Mouse (Mus musculus): ENCODE data around the gene Nav1. TPM values are rescaled to one million over a fixed set of nuclear protein-coding genes. Genes with fewer than 3 reads are reported as not detected.

Gene Nav1
- polyA plus RNA-seq, 1 experiment from 2014 or later = 23.7 TPM

DNA sequence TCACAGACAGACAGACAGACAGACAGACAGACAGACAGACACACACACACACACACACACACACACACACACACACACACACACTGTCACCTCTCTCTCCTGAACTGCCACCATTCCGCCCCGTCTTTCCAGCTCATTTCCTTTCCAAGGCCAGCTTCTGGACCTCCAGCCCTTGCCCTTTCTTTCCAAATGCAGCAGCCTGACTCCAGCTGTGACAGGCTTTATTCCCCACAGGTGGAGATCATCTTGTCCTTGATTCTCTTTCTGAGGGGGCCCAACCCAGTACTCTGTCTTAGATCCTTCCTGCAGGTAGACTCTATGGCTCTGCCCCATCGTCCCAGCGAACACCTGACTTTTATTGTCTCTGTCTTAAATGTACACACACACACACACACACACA lies 53.5 kb downstream of the Nav1 start:
- H3K9me3 ChIP-seq (ENCODE audit: control insufficient read depth, low read length) = no peaks in the 10 kb centered on the region
- no peak overlapping the region for H3K4me3 ChIP-seq (ENCODE audit: low read length)
- H3K36me3 ChIP-seq (ENCODE audit: control insufficient read depth, insufficient read depth, low read length) = no peaks in the 10 kb centered on the region
- H3K9ac ChIP-seq (ENCODE audit: low read depth, low read length) = no peak overlapping the region
- H3K27ac ChIP-seq (ENCODE audit: low read depth, low read length) = no peak overlapping the region
- H3K27me3 ChIP-seq (ENCODE audit: control insufficient read depth, insufficient read depth, low read length) = no peaks in the 10 kb centered on the region
- no peak for ATAC-seq (ENCODE audit: low FRiP score, low TSS enrichment)
- H3K4me1 ChIP-seq (ENCODE audit: control insufficient read depth, insufficient read depth, low read length) = peaks cover 43% of the 10 kb centered on the region
- no peak overlapping the region for H3K4me2 ChIP-seq (replicated peaks; ENCODE audit: low read depth, low read length)
- WGBS = 39% methylated on average over 4 of the region's 4 CpGs

DNA sequence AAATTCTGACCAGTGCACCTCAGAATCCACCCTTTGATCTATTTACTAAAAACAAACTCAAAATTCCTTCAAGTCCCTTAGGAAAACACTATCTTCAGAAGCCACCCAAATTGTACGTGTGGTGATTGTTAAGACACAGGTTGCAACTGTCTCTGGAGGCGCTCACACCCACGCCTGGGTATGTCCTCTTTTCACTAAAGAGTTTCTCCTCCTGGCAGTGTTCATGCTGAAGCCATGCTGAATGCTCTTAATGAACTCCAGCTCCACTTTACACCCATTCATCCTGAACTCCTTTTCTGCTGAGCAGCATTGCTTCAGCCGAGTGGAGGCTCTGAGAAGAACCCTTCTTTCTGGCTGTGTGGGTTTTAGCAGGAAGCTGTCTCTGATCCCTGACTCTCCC lies 53.9 kb downstream of the Nav1 start:
- Histone ChIP-seq H3K27me3 (ENCODE audit: control insufficient read depth, insufficient read depth, low read length) (no peaks in the 10 kb centered on the region), H3K4me2 (replicated peaks; ENCODE audit: low read depth, low read length) (no peak overlapping the region), H3K36me3 (ENCODE audit: control insufficient read depth, insufficient read depth, low read length) (no peaks in the 10 kb centered on the region), H3K9me3 (ENCODE audit: control insufficient read depth, low read length) (no peaks in the 10 kb centered on the region), H3K9ac (ENCODE audit: low read depth, low read length) (no peak overlapping the region), H3K4me1 (ENCODE audit: control insufficient read depth, insufficient read depth, low read length) (peaks cover 43% of the 10 kb centered on the region), H3K27ac (ENCODE audit: low read depth, low read length) (no peak overlapping the region), H3K4me3 (ENCODE audit: low read length) (no peak overlapping the region)
- ATAC-seq (ENCODE audit: low FRiP score, low TSS enrichment) = no peak
- WGBS = 55% methylated on average over 4 of the region's 4 CpGs

DNA sequence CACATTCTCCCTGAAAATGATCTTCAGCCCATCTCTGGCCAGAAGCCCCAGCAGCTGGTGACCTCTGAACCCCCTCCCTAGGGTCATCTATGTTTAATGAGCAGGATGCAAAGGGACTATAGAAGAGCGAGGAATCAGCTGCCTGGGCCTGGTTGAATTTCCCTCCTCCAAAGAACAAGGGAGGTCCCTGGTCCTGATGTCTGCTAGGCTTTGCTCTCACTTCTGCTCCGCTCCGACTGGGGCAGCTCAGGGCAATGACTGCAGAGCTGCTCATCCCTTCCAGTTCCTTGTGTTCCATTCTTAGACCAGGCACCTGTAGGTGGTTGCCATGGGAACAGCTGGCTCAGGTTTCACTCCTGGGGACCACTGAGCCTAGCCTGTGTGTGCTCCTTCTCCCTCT lies 56.2 kb downstream of the Nav1 start:
- Histone ChIP-seq H3K27ac (ENCODE audit: low read depth, low read length) (no peak overlapping the region), H3K36me3 (ENCODE audit: control insufficient read depth, insufficient read depth, low read length) (no peaks in the 10 kb centered on the region), H3K9me3 (ENCODE audit: control insufficient read depth, low read length) (no peaks in the 10 kb centered on the region), H3K4me3 (ENCODE audit: low read length) (no peak overlapping the region), H3K9ac (ENCODE audit: low read depth, low read length) (no peak overlapping the region), H3K27me3 (ENCODE audit: control insufficient read depth, insufficient read depth, low read length) (no peaks in the 10 kb centered on the region), H3K4me2 (replicated peaks; ENCODE audit: low read depth, low read length) (no peak overlapping the region), H3K4me1 (ENCODE audit: control insufficient read depth, insufficient read depth, low read length) (peaks cover 40% of the 10 kb centered on the region)
- WGBS = 52% methylated on average over 3 of the region's 3 CpGs
- ATAC-seq (ENCODE audit: low FRiP score, low TSS enrichment) = peak; percentile 28; the same call in 1 of the 2 replicates

DNA sequence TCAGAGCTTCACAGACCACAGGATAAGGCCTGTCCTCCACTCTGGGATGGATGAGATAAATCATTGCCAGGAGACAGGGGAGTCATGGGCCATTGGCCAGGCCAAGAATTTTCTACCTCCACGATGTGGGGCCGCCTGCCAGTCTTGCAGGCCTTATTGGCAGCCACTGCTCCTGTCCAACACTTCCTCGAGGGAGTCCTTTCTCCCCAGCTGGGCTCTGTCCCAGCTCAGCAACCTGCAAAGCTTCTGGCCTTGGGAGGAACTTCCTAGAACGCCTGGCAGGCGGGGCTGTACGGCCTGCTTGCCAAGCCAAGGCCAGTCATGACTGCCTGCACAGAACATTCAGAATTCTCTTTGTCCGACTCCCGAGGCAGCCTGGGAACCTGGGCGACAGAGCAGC lies 58.3 kb downstream of the Nav1 start:
- Histone ChIP-seq H3K36me3 (ENCODE audit: control insufficient read depth, insufficient read depth, low read length) (no peaks in the 10 kb centered on the region), H3K4me3 (ENCODE audit: low read length) (no peak overlapping the region), H3K9ac (ENCODE audit: low read depth, low read length) (0 out of 2 replicates have a peak overlapping the region, but pooled peaks have one; percentile 28), H3K9me3 (ENCODE audit: control insufficient read depth, low read length) (no peaks in the 10 kb centered on the region), H3K4me2 (replicated peaks; ENCODE audit: low read depth, low read length) (no peak overlapping the region), H3K27me3 (ENCODE audit: control insufficient read depth, insufficient read depth, low read length) (no peaks in the 10 kb centered on the region), H3K4me1 (ENCODE audit: control insufficient read depth, insufficient read depth, low read length) (peaks cover 26% of the 10 kb centered on the region), H3K27ac (ENCODE audit: low read depth, low read length) (peak overlapping the region; percentile 4)
- peak; percentile 33; the same call in 1 of the 2 replicates for ATAC-seq (ENCODE audit: low FRiP score, low TSS enrichment)
- WGBS = 33% methylated on average over 9 of the region's 9 CpGs

DNA sequence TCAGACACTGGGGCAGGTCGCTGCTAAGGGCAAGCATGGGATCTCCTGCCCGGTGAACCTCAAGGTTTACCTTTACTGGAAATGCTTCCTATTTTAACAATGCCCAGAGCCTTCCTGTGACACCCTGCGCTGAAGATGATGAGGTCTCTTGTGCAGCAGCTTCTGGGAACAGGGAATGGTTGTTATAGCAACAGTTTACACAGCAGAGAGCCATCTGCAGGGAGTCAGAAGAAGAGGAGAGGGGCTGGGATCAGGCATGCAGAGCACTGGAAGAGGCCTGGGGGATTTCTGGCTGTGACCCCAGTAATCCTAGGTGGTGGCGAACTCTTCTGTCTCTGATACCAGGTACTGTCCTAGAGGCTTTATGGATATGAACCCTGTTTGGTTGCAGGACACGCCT lies 61.0 kb downstream of the Nav1 start:
- Histone ChIP-seq H3K27ac (ENCODE audit: low read depth, low read length) (no peak overlapping the region), H3K36me3 (ENCODE audit: control insufficient read depth, insufficient read depth, low read length) (no peaks in the 10 kb centered on the region), H3K27me3 (ENCODE audit: control insufficient read depth, insufficient read depth, low read length) (no peaks in the 10 kb centered on the region), H3K4me3 (ENCODE audit: low read length) (no peak overlapping the region), H3K4me1 (ENCODE audit: control insufficient read depth, insufficient read depth, low read length) (peaks cover 32% of the 10 kb centered on the region), H3K9me3 (ENCODE audit: control insufficient read depth, low read length) (no peaks in the 10 kb centered on the region), H3K9ac (ENCODE audit: low read depth, low read length) (no peak overlapping the region), H3K4me2 (replicated peaks; ENCODE audit: low read depth, low read length) (no peak overlapping the region)
- no peak for ATAC-seq (ENCODE audit: low FRiP score, low TSS enrichment)
- WGBS = 69% methylated on average over 5 of the region's 5 CpGs

DNA sequence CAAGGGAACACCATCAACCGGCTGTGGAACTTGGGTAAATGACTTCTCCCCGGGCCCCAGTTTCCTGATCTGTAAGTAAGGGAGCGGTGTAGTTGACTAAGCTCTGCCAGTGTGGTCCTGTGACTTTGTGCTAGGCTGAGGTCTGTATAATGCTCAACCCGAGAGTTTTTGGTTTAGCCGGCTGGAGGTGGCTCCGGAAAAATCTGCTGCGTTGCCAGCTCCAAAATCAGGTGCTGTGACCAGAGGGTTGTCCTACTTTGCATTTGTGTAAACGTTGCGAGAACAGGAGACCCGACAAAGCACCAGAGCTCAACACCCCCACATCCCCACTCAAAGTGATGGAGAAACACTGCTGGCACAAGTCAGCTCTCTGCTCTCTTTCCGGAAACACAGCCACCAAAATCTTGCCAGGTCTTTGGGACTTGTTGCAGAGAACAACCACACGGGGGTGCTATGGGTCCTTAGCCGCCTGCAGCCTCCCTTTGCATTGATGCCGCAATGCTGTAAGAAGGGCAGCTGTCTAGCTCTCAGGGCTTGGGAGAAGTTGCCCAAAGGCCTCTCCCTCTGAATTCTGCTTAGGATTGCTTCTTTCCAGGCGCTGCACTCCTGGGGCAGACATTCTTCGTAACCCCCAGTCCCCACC lies 62.5 kb downstream of the Nav1 start:
- ATAC-seq (ENCODE audit: low FRiP score, low TSS enrichment) = peak; percentile 8; the same call in 1 of the 2 replicates
- H3K27me3 ChIP-seq (ENCODE audit: control insufficient read depth, insufficient read depth, low read length) = no peaks in the 10 kb centered on the region
- no peak overlapping the region for H3K4me3 ChIP-seq (ENCODE audit: low read length)
- H3K9ac ChIP-seq (ENCODE audit: low read depth, low read length) = no peak overlapping the region
- no peak overlapping the region for H3K27ac ChIP-seq (ENCODE audit: low read depth, low read length)
- H3K9me3 ChIP-seq (ENCODE audit: control insufficient read depth, low read length) = no peaks in the 10 kb centered on the region
- 40% methylated on average over 16 of the region's 16 CpGs for WGBS
- no peaks in the 10 kb centered on the region for H3K36me3 ChIP-seq (ENCODE audit: control insufficient read depth, insufficient read depth, low read length)
- no peak overlapping the region for H3K4me2 ChIP-seq (replicated peaks; ENCODE audit: low read depth, low read length)
- peaks cover 25% of the 10 kb centered on the region for H3K4me1 ChIP-seq (ENCODE audit: control insufficient read depth, insufficient read depth, low read length)

DNA sequence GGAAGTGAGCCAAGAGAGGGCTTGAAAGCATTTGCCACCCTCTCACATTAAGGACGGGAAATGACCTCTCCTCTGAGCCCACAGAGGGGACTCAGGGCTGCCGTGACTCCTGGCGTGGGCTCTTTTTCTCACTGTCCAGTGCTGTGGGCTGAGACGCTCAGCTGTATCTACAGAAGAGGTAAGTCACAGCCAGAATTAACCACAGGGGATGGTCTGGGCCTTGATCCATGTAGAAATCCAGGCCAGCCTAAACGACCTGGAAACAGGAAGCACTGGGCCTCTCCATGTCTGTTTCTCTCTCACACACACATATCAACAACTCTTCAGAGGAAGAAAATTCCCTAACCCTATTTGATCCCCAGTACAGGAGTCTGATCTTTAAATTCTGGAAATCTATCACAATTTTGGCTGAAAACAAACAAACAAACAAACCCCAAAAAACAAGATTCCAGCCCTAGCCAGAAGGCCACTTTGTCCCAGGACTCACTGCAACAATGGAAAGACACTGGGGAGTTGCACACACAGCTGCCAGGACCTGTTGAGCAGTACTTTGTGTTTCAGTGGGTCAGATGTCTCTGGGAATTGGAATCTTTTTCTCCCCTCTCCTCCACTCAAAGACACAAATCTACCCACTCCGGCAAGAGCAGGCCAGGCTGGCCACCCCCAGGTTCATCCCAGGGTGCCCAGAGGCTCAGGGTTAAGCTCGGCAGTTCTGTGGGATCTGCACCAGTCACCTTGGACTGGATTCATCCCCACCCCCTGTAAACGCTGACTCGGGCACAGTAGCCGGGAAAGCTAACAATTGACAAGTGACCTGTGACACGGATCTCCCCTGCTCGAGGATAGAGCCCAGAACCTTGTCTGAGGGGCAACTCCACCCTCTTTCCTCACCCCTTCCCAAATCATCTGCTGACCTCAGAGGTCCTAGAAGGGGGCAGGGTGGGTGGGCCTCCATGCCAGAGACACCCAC lies 64.0 kb downstream of the Nav1 start:
- ATAC-seq (ENCODE audit: low FRiP score, low TSS enrichment) = no peak
- WGBS = 32% methylated on average over 12 of the region's 12 CpGs
- H3K27ac ChIP-seq (ENCODE audit: low read depth, low read length) = peak overlapping the region; percentile 51; the same call in 1 of the 2 replicates
- no peaks in the 10 kb centered on the region for H3K36me3 ChIP-seq (ENCODE audit: control insufficient read depth, insufficient read depth, low read length)
- peak overlapping the region; percentile 23; the same call in 1 of the 2 replicates for H3K9ac ChIP-seq (ENCODE audit: low read depth, low read length)
- H3K4me3 ChIP-seq (ENCODE audit: low read length) = no peak overlapping the region
- H3K9me3 ChIP-seq (ENCODE audit: control insufficient read depth, low read length) = no peaks in the 10 kb centered on the region
- H3K4me1 ChIP-seq (ENCODE audit: control insufficient read depth, insufficient read depth, low read length) = peaks cover 11% of the 10 kb centered on the region
- H3K4me2 ChIP-seq (replicated peaks; ENCODE audit: low read depth, low read length) = no peak overlapping the region
- H3K27me3 ChIP-seq (ENCODE audit: control insufficient read depth, insufficient read depth, low read length) = no peaks in the 10 kb centered on the region

DNA sequence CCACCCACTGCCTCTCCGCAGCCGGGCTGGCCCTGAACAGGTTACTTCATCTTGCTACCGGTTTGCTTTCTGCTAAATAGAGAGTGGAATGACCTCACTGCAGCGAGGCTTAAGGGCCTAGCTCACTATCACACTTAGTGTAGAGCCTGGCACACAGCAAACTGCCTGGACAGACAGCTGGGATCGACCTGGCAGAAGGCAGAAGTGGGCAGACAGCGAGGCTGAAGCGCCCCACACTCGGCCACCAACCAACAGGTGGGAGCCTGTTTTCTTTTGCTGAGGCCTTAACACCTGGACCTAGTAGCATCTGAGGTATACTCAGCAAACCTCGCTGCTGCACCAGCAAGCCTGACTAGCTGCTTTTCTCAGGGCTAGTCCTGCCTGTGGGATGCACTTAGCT lies 65.0 kb downstream of the Nav1 start:
- peaks cover 11% of the 10 kb centered on the region for H3K4me1 ChIP-seq (ENCODE audit: control insufficient read depth, insufficient read depth, low read length)
- H3K4me2 ChIP-seq (replicated peaks; ENCODE audit: low read depth, low read length) = no peak overlapping the region
- no peak overlapping the region for H3K4me3 ChIP-seq (ENCODE audit: low read length)
- H3K9me3 ChIP-seq (ENCODE audit: control insufficient read depth, low read length) = no peaks in the 10 kb centered on the region
- no peaks in the 10 kb centered on the region for H3K27me3 ChIP-seq (ENCODE audit: control insufficient read depth, insufficient read depth, low read length)
- H3K9ac ChIP-seq (ENCODE audit: low read depth, low read length) = no peak overlapping the region
- no peak for ATAC-seq (ENCODE audit: low FRiP score, low TSS enrichment)
- WGBS = 88% methylated on average over 9 of the region's 9 CpGs
- no peak overlapping the region for H3K27ac ChIP-seq (ENCODE audit: low read depth, low read length)
- H3K36me3 ChIP-seq (ENCODE audit: control insufficient read depth, insufficient read depth, low read length) = no peaks in the 10 kb centered on the region

DNA sequence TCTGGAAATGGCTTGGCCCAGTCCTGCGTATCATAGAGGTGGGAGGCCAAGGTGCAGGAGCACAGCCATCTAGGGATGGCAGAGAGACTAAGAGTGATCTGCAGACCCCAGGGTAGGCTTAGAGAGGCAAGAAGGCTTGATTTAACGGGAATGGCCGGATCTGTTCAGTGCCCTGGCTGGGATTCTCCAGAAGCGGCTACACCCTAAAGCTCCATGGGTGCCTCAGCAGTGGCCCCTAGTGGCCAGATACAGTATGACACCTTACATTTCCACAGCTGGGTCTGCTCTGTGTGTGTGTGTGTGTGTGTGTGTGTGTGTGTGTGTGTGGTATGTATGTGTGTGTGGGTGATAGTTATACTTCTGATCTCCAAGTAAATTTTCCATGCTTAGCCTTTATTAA lies 66.8 kb downstream of the Nav1 start:
- peak; percentile 77 for ATAC-seq (ENCODE audit: low FRiP score, low TSS enrichment)
- peaks cover 12% of the 10 kb centered on the region for H3K4me1 ChIP-seq (ENCODE audit: control insufficient read depth, insufficient read depth, low read length)
- no peaks in the 10 kb centered on the region for H3K9me3 ChIP-seq (ENCODE audit: control insufficient read depth, low read length)
- no peak overlapping the region for H3K9ac ChIP-seq (ENCODE audit: low read depth, low read length)
- no peak overlapping the region for H3K4me3 ChIP-seq (ENCODE audit: low read length)
- no peak overlapping the region for H3K4me2 ChIP-seq (replicated peaks; ENCODE audit: low read depth, low read length)
- H3K36me3 ChIP-seq (ENCODE audit: control insufficient read depth, insufficient read depth, low read length) = no peaks in the 10 kb centered on the region
- WGBS = 20% methylated on average over 4 of the region's 4 CpGs
- no peaks in the 10 kb centered on the region for H3K27me3 ChIP-seq (ENCODE audit: control insufficient read depth, insufficient read depth, low read length)
- no peak overlapping the region for H3K27ac ChIP-seq (ENCODE audit: low read depth, low read length)
